Mouse (Mus musculus) forebrain, embryonic 13.5 days (tissue): ENCODE data around the gene Chsy1. TPM values are rescaled to one million over a fixed set of nuclear protein-coding genes. Genes with fewer than 3 reads are reported as not detected.

Experiments used
- ATAC-seq: fragments of 200-750 bp; cut with Nextera tagmentation; 2 replicates; pipeline ENCODE4 v1.8.0; 2017
- H3K27ac ChIP-seq: fragments of 300-500 bp; sonication (generic); 2 replicates; pipeline ENCODE4 v1.5.1; 2015; ENCODE audit warnings: inconsistent platforms, mild to moderate bottlenecking, moderate library complexity
- H3K27me3 ChIP-seq: fragments of 300-500 bp; sonication (generic); 2 replicates; pipeline ENCODE4 v1.6.1; 2015; ENCODE audit warnings: mild to moderate bottlenecking, inconsistent platforms
- H3K36me3 ChIP-seq: fragments of 300-500 bp; sonication (generic); 2 replicates; pipeline ENCODE4 v1.6.1; 2015; ENCODE audit warnings: mild to moderate bottlenecking, inconsistent platforms; ENCODE audit not compliant: poor library complexity, severe bottlenecking
- H3K4me1 ChIP-seq: fragments of 300-500 bp; sonication (generic); 2 replicates; pipeline ENCODE4 v1.6.1; 2015; ENCODE audit warnings: inconsistent platforms
- H3K4me2 ChIP-seq: fragments of 300-500 bp; sonication (generic); 2 replicates; pipeline ENCODE4 v1.6.1; 2015; ENCODE audit warnings: inconsistent platforms, mild to moderate bottlenecking, moderate library complexity
- H3K4me3 ChIP-seq: fragments of 300-500 bp; sonication (generic); 2 replicates; pipeline ENCODE4 v1.5.1; 2015; ENCODE audit warnings: mild to moderate bottlenecking, inconsistent platforms
- H3K9ac ChIP-seq: fragments of 300-500 bp; sonication (generic); 2 replicates; pipeline ENCODE4 v1.6.1; 2015; ENCODE audit warnings: mild to moderate bottlenecking, inconsistent platforms
- H3K9me3 ChIP-seq: fragments of 300-500 bp; sonication (generic); replicated peaks from 2 replicates; pipeline ENCODE4 v1.6.1; 2016; ENCODE audit warnings: inconsistent platforms
- WGBS: fragments of 180-500 bp; shearing (Covaris S2); methylation state at CpG from one replicate; pipeline ENCODE4 v1.1.7; 2015; 5-methylcytosine and 5-hydroxymethylcytosine counted together
- polyA plus RNA-seq: library from polyadenylated mRNA; unstranded; fragments of >200 nt; fragmentation: Nextera tagmentation; extraction: Ambion mirVana; gene quantifications from 2 replicates; pipeline ENCODE4 v1.2.1, GENCODE M21; 2015

The Chsy1 gene
- polyA plus RNA-seq, 1 experiment from 2014 or later, result 14.2 TPM

- Histone ChIP-seq H3K4me1 (peaks cover 56% of the 10 kb centered on the region), H3K27me3 (peaks cover 11% of the 10 kb centered on the region), H3K9me3 (no peaks in the 10 kb centered on the region), H3K4me2 (peak overlapping the region; percentile 94), H3K36me3 (peaks cover 7% of the 10 kb centered on the region; the same call in 1 of the 2 replicates), H3K4me3 (peak overlapping the region; percentile 90), H3K9ac (peak overlapping the region; percentile 97), H3K27ac (no peak overlapping the region)
- WGBS, result 60% methylated on average over 10 of the region's 10 CpGs
- no peak for ATAC-seq
These were observed 1.9 kb downstream of the Chsy1 start for GRCm38 (mm10) chr7:66111211-66111610.

GRCm38 (mm10) chr7:66113561-66113960 is 4.2 kb downstream of the Chsy1 start:
- no peaks in the 10 kb centered on the region for H3K27me3 ChIP-seq
- ATAC-seq, result no peak
- no peak overlapping the region for H3K4me3 ChIP-seq
- peaks cover 70% of the 10 kb centered on the region for H3K4me1 ChIP-seq
- peaks cover 7% of the 10 kb centered on the region; the same call in 1 of the 2 replicates for H3K36me3 ChIP-seq
- 93% methylated on average over 3 of the region's 3 CpGs for WGBS
- no peak overlapping the region for H3K4me2 ChIP-seq
- no peaks in the 10 kb centered on the region for H3K9me3 ChIP-seq
- H3K9ac ChIP-seq, result no peak overlapping the region
- no peak overlapping the region for H3K27ac ChIP-seq

DNA sequence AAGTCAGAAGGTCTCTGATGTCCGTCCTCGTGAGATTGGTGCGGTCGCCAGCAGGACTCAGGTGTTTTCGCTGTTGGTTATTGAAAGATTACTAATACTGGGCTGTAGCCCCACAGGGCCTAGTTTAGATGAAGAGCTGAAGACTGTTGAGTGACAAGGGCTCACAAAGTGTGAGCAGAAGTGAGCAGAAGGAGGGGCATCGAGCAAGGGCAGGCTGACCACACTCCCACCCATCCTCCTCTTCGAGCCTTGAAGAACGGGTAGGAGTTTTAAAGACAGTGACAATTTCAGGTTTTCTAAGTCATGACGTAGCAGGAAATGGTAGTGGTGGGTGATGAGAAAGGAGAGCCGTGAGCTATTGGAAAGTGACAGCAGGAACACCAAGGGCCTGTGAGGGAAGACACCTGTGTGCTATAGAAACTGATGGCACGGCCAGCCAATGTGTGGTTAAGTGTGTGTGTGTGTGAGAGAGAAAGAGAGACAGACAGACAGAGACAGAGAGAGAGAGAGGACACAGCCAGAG is 6.6 kb downstream of the Chsy1 start:
- no peak overlapping the region for H3K4me3 ChIP-seq
- peaks cover 81% of the 10 kb centered on the region for H3K4me1 ChIP-seq
- no peak overlapping the region for H3K4me2 ChIP-seq
- no peaks in the 10 kb centered on the region for H3K27me3 ChIP-seq
- ATAC-seq, result no peak
- 0 out of 2 replicates have a peak overlapping the region, but pooled peaks have one; percentile 16 for H3K9ac ChIP-seq
- 90% methylated on average over 11 of the region's 11 CpGs for WGBS
- no peak overlapping the region for H3K27ac ChIP-seq
- no peaks in the 10 kb centered on the region for H3K9me3 ChIP-seq
- peaks cover 7% of the 10 kb centered on the region; the same call in 1 of the 2 replicates for H3K36me3 ChIP-seq

GRCm38 (mm10) chr7:66116906-66117482 is 7.7 kb downstream of the Chsy1 start:
- H3K36me3 ChIP-seq, result peaks cover 7% of the 10 kb centered on the region; the same call in 1 of the 2 replicates
- no peak overlapping the region for H3K4me3 ChIP-seq
- WGBS, result 84% methylated on average over 8 of the region's 8 CpGs
- H3K27ac ChIP-seq, result no peak overlapping the region
- no peak overlapping the region for H3K9ac ChIP-seq
- H3K4me1 ChIP-seq, result peaks cover 80% of the 10 kb centered on the region
- H3K27me3 ChIP-seq, result no peaks in the 10 kb centered on the region
- H3K9me3 ChIP-seq, result no peaks in the 10 kb centered on the region
- no peak overlapping the region for H3K4me2 ChIP-seq
- ATAC-seq, result no peak

DNA sequence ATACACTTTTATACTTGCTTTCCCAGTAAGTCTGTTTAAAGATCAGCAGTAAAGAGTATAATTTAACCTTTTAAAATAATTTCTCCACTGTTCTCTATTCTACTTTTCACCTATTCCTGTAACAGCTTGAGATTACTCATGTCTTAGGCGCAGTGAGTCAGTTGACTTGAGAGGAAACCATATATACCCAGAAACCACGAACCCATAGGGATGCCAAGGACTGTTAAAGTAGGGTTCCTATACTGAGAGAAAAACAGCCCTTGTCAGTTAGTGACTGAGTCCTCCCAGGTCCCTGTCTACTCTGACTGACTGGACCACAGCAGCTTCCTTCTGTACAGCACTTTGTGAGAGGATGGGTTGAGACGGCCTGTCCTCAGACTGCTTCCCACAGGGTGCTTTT is 8.7 kb downstream of the Chsy1 start:
- H3K9me3 ChIP-seq, result no peaks in the 10 kb centered on the region
- H3K4me3 ChIP-seq, result no peak overlapping the region
- no peak for ATAC-seq
- H3K27ac ChIP-seq, result no peak overlapping the region
- H3K4me2 ChIP-seq, result no peak overlapping the region
- whole genome bisulfite sequencing, result 92% methylated on average over 3 of the region's 3 CpGs
- no peak overlapping the region for H3K9ac ChIP-seq
- peaks cover 75% of the 10 kb centered on the region for H3K4me1 ChIP-seq
- peaks cover 7% of the 10 kb centered on the region; the same call in 1 of the 2 replicates for H3K36me3 ChIP-seq
- no peaks in the 10 kb centered on the region for H3K27me3 ChIP-seq

- H3K4me1 ChIP-seq, result peaks cover 68% of the 10 kb centered on the region
- H3K27ac ChIP-seq, result no peak overlapping the region
- no peak overlapping the region for H3K9ac ChIP-seq
- peaks cover 7% of the 10 kb centered on the region; the same call in 1 of the 2 replicates for H3K36me3 ChIP-seq
- no peaks in the 10 kb centered on the region for H3K27me3 ChIP-seq
- WGBS, result 64% methylated on average over 7 of the region's 7 CpGs
- no peak for ATAC-seq
- H3K4me2 ChIP-seq, result no peak overlapping the region
- no peaks in the 10 kb centered on the region for H3K9me3 ChIP-seq
- H3K4me3 ChIP-seq, result no peak overlapping the region
These were observed 9.5 kb downstream of the Chsy1 start for GRCm38 (mm10) chr7:66118796-66119195.

DNA sequence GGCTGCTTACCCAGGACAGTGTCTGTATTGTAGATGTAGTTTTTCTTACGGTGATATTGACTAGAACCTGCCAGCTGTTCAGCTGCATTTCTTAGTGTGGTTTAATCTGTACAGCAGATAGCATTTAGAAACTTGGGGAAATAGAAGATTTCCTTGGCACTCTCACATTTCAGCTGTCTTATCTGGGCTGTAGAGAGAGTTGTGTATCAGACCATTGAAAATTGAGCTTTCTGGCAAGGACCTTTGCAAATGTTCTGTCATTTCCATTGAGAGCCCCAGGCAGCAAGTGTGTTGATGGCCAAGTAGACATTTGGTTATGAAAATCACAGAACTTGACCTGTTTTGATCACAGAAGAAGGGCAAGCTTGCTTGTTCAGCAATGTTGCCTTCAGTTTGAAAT is 10.8 kb downstream of the Chsy1 start:
- H3K36me3 ChIP-seq, result peaks cover 1% of the 10 kb centered on the region
- H3K4me2 ChIP-seq, result no peak overlapping the region
- H3K27ac ChIP-seq, result peak overlapping the region; percentile 2; the same call in 1 of the 2 replicates
- H3K9me3 ChIP-seq, result no peaks in the 10 kb centered on the region
- no peak overlapping the region for H3K4me3 ChIP-seq
- no peaks in the 10 kb centered on the region for H3K27me3 ChIP-seq
- no peak for ATAC-seq
- H3K4me1 ChIP-seq, result peaks cover 65% of the 10 kb centered on the region
- H3K9ac ChIP-seq, result no peak overlapping the region
- 79% methylated on average over 1 of the region's 1 CpGs for WGBS

DNA sequence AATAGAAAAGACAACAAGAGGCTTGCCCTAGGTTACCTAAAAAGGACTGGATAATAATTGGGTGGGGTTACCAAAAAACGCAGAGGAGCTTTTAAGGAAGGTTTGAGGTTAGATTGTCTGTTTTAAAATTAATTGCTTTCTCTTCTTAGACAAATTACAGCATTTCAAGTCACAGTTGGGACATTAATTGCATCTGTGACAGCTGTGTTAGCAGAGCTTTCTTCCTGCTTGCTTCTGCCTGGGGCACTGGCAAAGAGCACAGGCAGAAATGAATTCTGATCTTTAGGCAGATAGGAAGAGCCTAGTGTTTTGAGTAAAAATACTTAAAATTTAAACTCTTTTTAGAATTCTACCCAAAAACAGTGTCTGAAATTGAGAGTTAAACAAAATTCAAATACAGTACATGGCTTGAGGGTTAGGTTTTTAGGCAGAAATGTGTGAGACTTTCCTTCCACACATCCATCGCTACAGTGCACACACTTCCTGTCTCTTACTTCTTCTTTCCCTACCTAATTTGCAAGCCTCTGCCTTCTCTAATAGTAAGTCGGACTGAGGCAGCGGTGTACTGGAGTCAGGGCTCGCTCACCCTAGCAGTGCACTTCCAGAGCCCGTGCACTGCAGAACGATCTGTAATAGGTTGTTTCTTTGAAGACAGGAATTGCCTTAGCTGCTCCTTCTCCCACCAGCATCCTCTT is 11.5 kb downstream of the Chsy1 start:
- no peak overlapping the region for H3K4me2 ChIP-seq
- H3K4me3 ChIP-seq, result no peak overlapping the region
- no peaks in the 10 kb centered on the region for H3K9me3 ChIP-seq
- 65% methylated on average over 7 of the region's 7 CpGs for WGBS
- no peak overlapping the region for H3K9ac ChIP-seq
- peak; percentile 62; the same call in 1 of the 2 replicates for ATAC-seq
- H3K36me3 ChIP-seq, result peaks cover 8% of the 10 kb centered on the region
- H3K27ac ChIP-seq, result peak overlapping the region; percentile 2
- H3K4me1 ChIP-seq, result peaks cover 58% of the 10 kb centered on the region
- H3K27me3 ChIP-seq, result no peaks in the 10 kb centered on the region

DNA sequence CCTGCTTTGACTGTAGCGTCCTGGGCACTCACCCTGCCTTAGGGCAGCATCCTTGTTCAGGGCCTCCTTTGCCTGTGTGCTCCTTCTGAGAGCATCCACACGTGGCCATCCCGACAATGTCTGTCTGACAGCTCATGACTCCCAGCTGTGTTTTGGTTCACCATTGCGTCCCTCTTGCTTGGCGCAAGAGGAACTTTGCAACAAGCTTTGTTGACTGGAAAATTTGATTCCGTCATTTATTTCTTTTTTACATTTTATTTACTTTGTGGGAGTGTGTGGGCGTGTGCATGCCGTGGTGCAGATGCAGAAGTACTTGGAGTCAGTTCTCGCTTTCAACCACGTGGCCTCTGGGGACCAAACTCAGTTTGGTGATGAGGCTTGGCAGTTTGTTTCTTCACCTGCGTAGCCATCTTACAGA is 15.2 kb downstream of the Chsy1 start:
- Histone ChIP-seq H3K4me2 (no peak overlapping the region), H3K4me3 (no peak overlapping the region), H3K9ac (no peak overlapping the region), H3K4me1 (peaks cover 47% of the 10 kb centered on the region), H3K27me3 (no peaks in the 10 kb centered on the region), H3K27ac (no peak overlapping the region), H3K9me3 (no peaks in the 10 kb centered on the region), H3K36me3 (peaks cover 24% of the 10 kb centered on the region)
- ATAC-seq, result no peak
- WGBS, result 85% methylated on average over 11 of the region's 11 CpGs

DNA sequence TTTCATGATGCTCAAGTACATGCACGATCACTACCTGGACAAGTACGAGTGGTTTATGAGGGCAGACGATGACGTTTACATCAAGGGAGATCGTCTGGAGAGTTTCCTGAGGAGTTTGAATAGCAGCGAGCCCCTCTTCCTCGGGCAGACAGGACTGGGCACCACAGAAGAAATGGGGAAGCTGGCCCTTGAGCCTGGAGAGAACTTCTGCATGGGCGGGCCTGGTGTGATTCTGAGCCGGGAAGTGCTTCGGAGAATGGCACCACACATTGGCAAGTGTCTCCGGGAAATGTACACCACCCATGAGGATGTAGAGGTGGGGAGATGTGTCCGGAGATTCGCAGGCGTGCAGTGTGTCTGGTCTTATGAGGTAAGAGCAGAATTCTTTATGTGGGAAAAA is 16.1 kb downstream of the Chsy1 start:
- ATAC-seq, result no peak
- no peak overlapping the region for H3K4me3 ChIP-seq
- H3K9me3 ChIP-seq, result no peaks in the 10 kb centered on the region
- H3K27ac ChIP-seq, result no peak overlapping the region
- no peak overlapping the region for H3K4me2 ChIP-seq
- H3K36me3 ChIP-seq, result peaks cover 28% of the 10 kb centered on the region
- no peak overlapping the region for H3K9ac ChIP-seq
- no peaks in the 10 kb centered on the region for H3K27me3 ChIP-seq
- H3K4me1 ChIP-seq, result peaks cover 39% of the 10 kb centered on the region
- WGBS, result 93% methylated on average over 14 of the region's 14 CpGs

GRCm38 (mm10) chr7:66127951-66128645 is 18.8 kb downstream of the Chsy1 start:
- Histone ChIP-seq H3K4me3 (no peak overlapping the region), H3K9ac (no peak overlapping the region; the same call in 1 of the 2 replicates), H3K4me1 (peaks cover 21% of the 10 kb centered on the region), H3K9me3 (no peaks in the 10 kb centered on the region), H3K36me3 (peaks cover 44% of the 10 kb centered on the region), H3K4me2 (no peak overlapping the region), H3K27ac (peak overlapping the region; percentile 51), H3K27me3 (no peaks in the 10 kb centered on the region)
- 21% methylated on average over 4 of the region's 4 CpGs for WGBS
- 0 out of 2 replicates have a peak, but pooled peaks have one; percentile 48 for ATAC-seq

- H3K27ac ChIP-seq, result no peak overlapping the region; the same call in 1 of the 2 replicates
- 49% methylated on average over 3 of the region's 3 CpGs for WGBS
These were observed 19.5 kb downstream of the Chsy1 start for GRCm38 (mm10) chr7:66128857-66129256.

More at GRCm38 (mm10) chr7:66128857-66129256, 19.5 kb downstream of the Chsy1 start:
- Histone ChIP-seq H3K9ac (no peak overlapping the region), H3K27me3 (no peaks in the 10 kb centered on the region), H3K4me2 (no peak overlapping the region), H3K9me3 (no peaks in the 10 kb centered on the region), H3K36me3 (peaks cover 44% of the 10 kb centered on the region), H3K4me1 (peaks cover 21% of the 10 kb centered on the region), H3K4me3 (no peak overlapping the region)
- no peak for ATAC-seq
